Mouse (Mus musculus): Measurements from ENCODE around the gene Sbsn. TPM values are rescaled to one million over a fixed set of nuclear protein-coding genes. Genes with fewer than 3 reads are reported as not detected.

Gene Sbsn
- total and polyA plus RNA-seq, 3 experiments, result 1.5 to 5.7 (median 5.1) TPM

- DNase-seq (ENCODE audit: low spot score) (no peak), ATAC-seq (ENCODE audit: extremely low read depth, insufficient number of reproducible peaks, low FRiP score, poor library complexity, severe bottlenecking) (no peak)
- no peak overlapping the region for H3K4me3 ChIP-seq (ENCODE audit: low read depth, low read length)
- H3K4me1 ChIP-seq (ENCODE audit: insufficient read depth, low read depth, low read length), result no peaks in the 10 kb centered on the region
- TF ChIP-seq GATA1 (IDR thresholded peaks at IDR 0.05; ENCODE audit: borderline replicate concordance, low read length), result no peak
- TF ChIP-seq POLR2AphosphoS5 (IDR thresholded peaks at IDR 0.05; ENCODE audit: insufficient replicate concordance, low read depth, low read length), result no peak
- no peak for TF ChIP-seq TAL1 (conservative IDR thresholded peaks at IDR 0.05; ENCODE audit: low read depth, low read length)
- no peaks in the 10 kb centered on the region for H3K9me3 ChIP-seq (replicated peaks)
- no peaks in the 10 kb centered on the region for H3K36me3 ChIP-seq (replicated peaks)
- no peaks in the 10 kb centered on the region for H3K27me3 ChIP-seq (ENCODE audit: insufficient read depth, low read length)
Measured at GRCm38 (mm10) chr7:30791921-30792320, 40.6 kb downstream of the Sbsn start.

DNA sequence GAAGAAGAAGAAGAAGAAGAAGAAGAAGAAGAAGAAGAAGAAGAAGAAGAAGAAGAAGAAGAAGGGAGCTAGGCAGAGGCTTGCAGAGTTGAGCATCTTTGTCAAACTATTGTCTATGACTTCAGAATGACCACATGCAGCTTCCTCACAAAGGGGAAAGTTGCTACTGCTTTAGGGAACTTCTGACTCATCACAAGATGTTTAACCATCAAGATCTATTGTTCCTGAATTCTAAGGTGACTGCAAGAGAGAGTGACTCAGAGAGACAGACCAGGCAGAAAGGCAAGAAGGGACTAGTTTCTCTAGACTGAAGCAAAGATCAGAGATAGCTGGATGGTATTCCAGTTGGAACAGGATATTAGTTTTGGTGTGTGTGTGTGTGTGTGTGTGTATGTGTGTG is 43.6 kb downstream of the Sbsn start:
- H3K4me1 ChIP-seq (ENCODE audit: insufficient read depth, low read depth, low read length), result no peaks in the 10 kb centered on the region
- TF ChIP-seq POLR2AphosphoS5 (IDR thresholded peaks at IDR 0.05; ENCODE audit: insufficient replicate concordance, low read depth, low read length), result no peak
- TF ChIP-seq GATA1 (IDR thresholded peaks at IDR 0.05; ENCODE audit: borderline replicate concordance, low read length), result no peak
- no peak for TF ChIP-seq CTCF (IDR thresholded peaks at IDR 0.05; ENCODE audit: low read depth, low read length)
- TF ChIP-seq GATA2 (IDR thresholded peaks at IDR 0.05; ENCODE audit: borderline replicate concordance, low read depth, low read length), result no peak
- no peak for TF ChIP-seq TAL1 (conservative IDR thresholded peaks at IDR 0.05; ENCODE audit: low read depth, low read length)
- ATAC-seq (ENCODE audit: extremely low read depth, insufficient number of reproducible peaks, low FRiP score, poor library complexity, severe bottlenecking) (no peak), DNase-seq (ENCODE audit: low spot score) (no peak)
- no peaks in the 10 kb centered on the region for H3K9me3 ChIP-seq (replicated peaks)
- H3K27me3 ChIP-seq (ENCODE audit: insufficient read depth, low read length), result no peaks in the 10 kb centered on the region
- H3K4me3 ChIP-seq (ENCODE audit: low read depth, low read length), result no peak overlapping the region
- no peaks in the 10 kb centered on the region for H3K36me3 ChIP-seq (replicated peaks)

GRCm38 (mm10) chr7:30796790-30797189 is 45.5 kb downstream of the Sbsn start:
- Histone ChIP-seq H3K36me3 (replicated peaks) (no peaks in the 10 kb centered on the region), H3K4me3 (ENCODE audit: low read depth, low read length) (no peak overlapping the region), H3K27me3 (ENCODE audit: insufficient read depth, low read length) (no peaks in the 10 kb centered on the region), H3K4me1 (ENCODE audit: insufficient read depth, low read depth, low read length) (no peaks in the 10 kb centered on the region), H3K9me3 (replicated peaks) (peaks cover 5% of the 10 kb centered on the region; the same call in 1 of the 2 replicates)
- no peak for TF ChIP-seq POLR2AphosphoS5 (IDR thresholded peaks at IDR 0.05; ENCODE audit: insufficient replicate concordance, low read depth, low read length)
- TF ChIP-seq GATA1 (IDR thresholded peaks at IDR 0.05; ENCODE audit: borderline replicate concordance, low read length), result no peak
- no peak for TF ChIP-seq CTCF (IDR thresholded peaks at IDR 0.05; ENCODE audit: low read depth, low read length)
- no peak for TF ChIP-seq TAL1 (conservative IDR thresholded peaks at IDR 0.05; ENCODE audit: low read depth, low read length)
- no peak for TF ChIP-seq GATA2 (IDR thresholded peaks at IDR 0.05; ENCODE audit: borderline replicate concordance, low read depth, low read length)
- ATAC-seq (ENCODE audit: extremely low read depth, insufficient number of reproducible peaks, low FRiP score, poor library complexity, severe bottlenecking) (no peak), DNase-seq (ENCODE audit: low spot score) (no peak)

DNA sequence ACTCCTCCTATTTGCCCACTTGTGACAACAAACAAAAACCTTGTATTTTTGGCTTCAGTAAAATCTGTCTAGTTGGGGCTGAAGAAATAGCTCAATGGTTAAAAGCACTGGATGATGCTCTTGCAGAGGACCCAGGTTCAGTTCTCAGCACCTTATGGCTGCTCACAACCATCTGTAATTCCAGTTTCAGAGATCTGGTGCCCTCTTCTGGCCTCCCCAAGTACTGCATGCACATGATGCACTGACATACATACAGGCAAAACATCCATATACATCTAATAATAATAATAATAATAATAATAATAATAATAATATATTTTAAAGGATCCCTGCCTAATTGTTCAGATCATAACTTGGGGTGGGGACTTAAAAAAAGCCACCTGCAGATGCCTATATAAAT is 49.4 kb downstream of the Sbsn start:
- no peak for TF ChIP-seq POLR2AphosphoS5 (IDR thresholded peaks at IDR 0.05; ENCODE audit: insufficient replicate concordance, low read depth, low read length)
- no peak for TF ChIP-seq GATA1 (IDR thresholded peaks at IDR 0.05; ENCODE audit: borderline replicate concordance, low read length)
- TF ChIP-seq GATA2 (IDR thresholded peaks at IDR 0.05; ENCODE audit: borderline replicate concordance, low read depth, low read length), result no peak
- TF ChIP-seq TAL1 (conservative IDR thresholded peaks at IDR 0.05; ENCODE audit: low read depth, low read length), result no peak
- no peak for TF ChIP-seq CTCF (IDR thresholded peaks at IDR 0.05; ENCODE audit: low read depth, low read length)
- no peaks in the 10 kb centered on the region for H3K4me1 ChIP-seq (ENCODE audit: insufficient read depth, low read depth, low read length)
- no peaks in the 10 kb centered on the region for H3K27me3 ChIP-seq (ENCODE audit: insufficient read depth, low read length)
- H3K9me3 ChIP-seq (replicated peaks), result peaks cover 5% of the 10 kb centered on the region; the same call in 1 of the 2 replicates
- ATAC-seq (ENCODE audit: extremely low read depth, insufficient number of reproducible peaks, low FRiP score, poor library complexity, severe bottlenecking) (no peak), DNase-seq (ENCODE audit: low spot score) (no peak)
- H3K36me3 ChIP-seq (replicated peaks), result no peaks in the 10 kb centered on the region
- no peak overlapping the region for H3K4me3 ChIP-seq (ENCODE audit: low read depth, low read length)

GRCm38 (mm10) chr7:30803256-30803655 is 52.0 kb downstream of the Sbsn start:
- Histone ChIP-seq H3K4me3 (ENCODE audit: low read depth, low read length) (no peak overlapping the region), H3K4me1 (ENCODE audit: insufficient read depth, low read depth, low read length) (no peaks in the 10 kb centered on the region), H3K9me3 (replicated peaks) (peaks cover 5% of the 10 kb centered on the region; the same call in 1 of the 2 replicates), H3K36me3 (replicated peaks) (no peaks in the 10 kb centered on the region), H3K27me3 (ENCODE audit: insufficient read depth, low read length) (0 out of 2 replicates have a peak, but pooled peaks cover 4% of the 10 kb centered on the region)
- DNase-seq (ENCODE audit: low spot score) (no peak), ATAC-seq (ENCODE audit: extremely low read depth, insufficient number of reproducible peaks, low FRiP score, poor library complexity, severe bottlenecking) (no peak)
- TF ChIP-seq TAL1 (conservative IDR thresholded peaks at IDR 0.05; ENCODE audit: low read depth, low read length) (no peak), GATA1 (IDR thresholded peaks at IDR 0.05; ENCODE audit: borderline replicate concordance, low read length) (no peak), GATA2 (IDR thresholded peaks at IDR 0.05; ENCODE audit: borderline replicate concordance, low read depth, low read length) (no peak)

DNA sequence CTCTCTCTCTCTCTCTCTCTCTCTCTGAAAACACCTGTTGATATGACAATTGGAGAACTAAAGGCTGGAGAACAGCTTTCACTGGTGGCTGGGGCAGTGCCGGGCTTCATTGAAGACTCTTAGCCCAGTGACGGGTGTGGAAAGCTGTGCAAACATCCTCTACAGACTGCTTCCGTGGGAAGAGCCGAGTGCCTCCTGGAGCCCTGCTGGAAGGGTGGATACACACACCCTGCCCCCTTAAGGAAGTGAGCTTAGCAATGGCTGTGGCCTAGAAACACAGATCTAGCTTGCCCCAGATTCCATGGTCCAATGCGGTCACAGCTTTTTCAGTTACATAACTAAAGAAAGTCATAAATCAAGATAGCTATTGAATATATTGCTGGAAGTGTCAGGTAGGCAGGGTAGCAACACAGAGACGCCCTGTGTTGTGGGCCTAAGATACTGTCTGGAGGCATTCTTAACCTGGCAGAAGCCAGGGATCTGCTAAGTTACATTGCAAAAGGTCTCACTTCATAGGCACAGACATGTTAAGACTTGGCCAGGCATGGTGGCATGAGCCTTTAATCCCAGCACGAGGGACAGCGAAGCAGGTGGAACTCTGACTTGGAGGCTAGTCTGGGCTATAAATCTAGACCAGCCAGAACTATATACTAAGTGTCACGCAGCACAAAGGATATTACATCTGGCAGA is 52.9 kb downstream of the Sbsn start:
- ATAC-seq (ENCODE audit: extremely low read depth, insufficient number of reproducible peaks, low FRiP score, poor library complexity, severe bottlenecking) (no peak), DNase-seq (ENCODE audit: low spot score) (no peak)
- H3K9me3 ChIP-seq (replicated peaks), result peaks cover 5% of the 10 kb centered on the region; the same call in 1 of the 2 replicates
- no peaks in the 10 kb centered on the region for H3K4me1 ChIP-seq (ENCODE audit: insufficient read depth, low read depth, low read length)
- H3K36me3 ChIP-seq (replicated peaks), result no peaks in the 10 kb centered on the region
- H3K4me3 ChIP-seq (ENCODE audit: low read depth, low read length), result no peak overlapping the region
- 0 out of 2 replicates have a peak, but pooled peaks cover 6% of the 10 kb centered on the region for H3K27me3 ChIP-seq (ENCODE audit: insufficient read depth, low read length)
- TF ChIP-seq CTCF (IDR thresholded peaks at IDR 0.05; ENCODE audit: low read depth, low read length) (no peak), GATA2 (IDR thresholded peaks at IDR 0.05; ENCODE audit: borderline replicate concordance, low read depth, low read length) (no peak), TAL1 (conservative IDR thresholded peaks at IDR 0.05; ENCODE audit: low read depth, low read length) (no peak)

Other genes with a start within 250 kb of the Sbsn start
Only the 20 nearest of the 32 such genes appear.
- 133 and 142 TPM in 2 replicates for gene Kmt2b, start 162.7 kb upstream of the Sbsn start, total RNA-seq (2014; fragmentation: Nextera tagmentation)
- 9.2 and 11.3 TPM in 2 replicates for gene Kmt2b, start 162.7 kb upstream of the Sbsn start, total RNA-seq (2017)
- 97.4 and 99.2 TPM in 2 replicates for gene Kmt2b, start 162.7 kb upstream of the Sbsn start, polyA plus RNA-seq (2012)
- gene Zbtb32, start 152.6 kb upstream of the Sbsn start, total RNA-seq (2014; fragmentation: Nextera tagmentation), result not detected in 2 replicates
- gene Zbtb32, start 152.6 kb upstream of the Sbsn start, total RNA-seq (2017), result 0.05 and 0.58 TPM in 2 replicates
- 0.23 and 0.30 TPM in 2 replicates for gene Zbtb32, start 152.6 kb upstream of the Sbsn start, polyA plus RNA-seq (2012)
- gene Upk1a, start 138.6 kb upstream of the Sbsn start, total RNA-seq (2014; fragmentation: Nextera tagmentation), result 1.6 and 15.0 TPM in 2 replicates
- gene Upk1a, start 138.6 kb upstream of the Sbsn start, total RNA-seq (2017), result 0.29 and 0.82 TPM in 2 replicates
- 0.98 and 1.4 TPM in 2 replicates for gene Upk1a, start 138.6 kb upstream of the Sbsn start, polyA plus RNA-seq (2012)
- 200 and 256 TPM in 2 replicates for gene Cox6b1, start 125.3 kb upstream of the Sbsn start, total RNA-seq (2014; fragmentation: Nextera tagmentation)
- 820 and 835 TPM in 2 replicates for gene Cox6b1, start 125.3 kb upstream of the Sbsn start, total RNA-seq (2017)
- 51.7 and 147 TPM in 2 replicates for gene Cox6b1, start 125.3 kb upstream of the Sbsn start, polyA plus RNA-seq (2012)
- not detected in 2 replicates for gene Etv2, start 115.6 kb upstream of the Sbsn start, total RNA-seq (2014; fragmentation: Nextera tagmentation)
- not detected in 2 replicates for gene Etv2, start 115.6 kb upstream of the Sbsn start, total RNA-seq (2017)
- gene Etv2, start 115.6 kb upstream of the Sbsn start, polyA plus RNA-seq (2012), result not detected in 2 replicates
- 46.4 and 47.9 TPM in 2 replicates for gene Rbm42, start 101.2 kb upstream of the Sbsn start, total RNA-seq (2014; fragmentation: Nextera tagmentation)
- gene Rbm42, start 101.2 kb upstream of the Sbsn start, total RNA-seq (2017), result 42.9 and 51.9 TPM in 2 replicates
- gene Rbm42, start 101.2 kb upstream of the Sbsn start, polyA plus RNA-seq (2012), result 235 and 293 TPM in 2 replicates
- 46.7 and 58.4 TPM in 2 replicates for gene Haus5, start 86.5 kb upstream of the Sbsn start, total RNA-seq (2014; fragmentation: Nextera tagmentation)
- 24.2 and 25.5 TPM in 2 replicates for gene Haus5, start 86.5 kb upstream of the Sbsn start, total RNA-seq (2017)
- 32.2 and 40.4 TPM in 2 replicates for gene Haus5, start 86.5 kb upstream of the Sbsn start, polyA plus RNA-seq (2012)
- not detected in 2 replicates for gene Pmis2, start 79.9 kb upstream of the Sbsn start, total RNA-seq (2014; fragmentation: Nextera tagmentation)
- not detected in 2 replicates for gene Pmis2, start 79.9 kb upstream of the Sbsn start, total RNA-seq (2017)
- not detected in 2 replicates for gene Pmis2, start 79.9 kb upstream of the Sbsn start, polyA plus RNA-seq (2012)
- not detected in 2 replicates for gene 2200002J24Rik, start 52.5 kb upstream of the Sbsn start, total RNA-seq (2014; fragmentation: Nextera tagmentation)
- not detected in 2 replicates for gene 2200002J24Rik, start 52.5 kb upstream of the Sbsn start, total RNA-seq (2017)
- not detected in 2 replicates for gene 2200002J24Rik, start 52.5 kb upstream of the Sbsn start, polyA plus RNA-seq (2012)
- gene Atp4a, start 39.3 kb upstream of the Sbsn start, total RNA-seq (2014; fragmentation: Nextera tagmentation), result not detected in 2 replicates
- gene Atp4a, start 39.3 kb upstream of the Sbsn start, total RNA-seq (2017), result 0.05 and 0.06 TPM in 2 replicates
- gene Atp4a, start 39.3 kb upstream of the Sbsn start, polyA plus RNA-seq (2012), result not detected in 2 replicates
- gene Tmem147, start 21.9 kb upstream of the Sbsn start, total RNA-seq (2014; fragmentation: Nextera tagmentation), result 57.5 and 67.7 TPM in 2 replicates
- gene Tmem147, start 21.9 kb upstream of the Sbsn start, total RNA-seq (2017), result 47.5 and 54.9 TPM in 2 replicates
- gene Tmem147, start 21.9 kb upstream of the Sbsn start, polyA plus RNA-seq (2012), result 40.1 and 44.9 TPM in 2 replicates
- gene Gapdhs, start 7.8 kb upstream of the Sbsn start, total RNA-seq (2014; fragmentation: Nextera tagmentation), result not detected in 2 replicates
- gene Gapdhs, start 7.8 kb upstream of the Sbsn start, total RNA-seq (2017), result not detected in 2 replicates
- gene Gapdhs, start 7.8 kb upstream of the Sbsn start, polyA plus RNA-seq (2012), result not detected in 2 replicates
- gene Dmkn, start 12.3 kb downstream of the Sbsn start, total RNA-seq (2014; fragmentation: Nextera tagmentation), result not detected in 2 replicates
- gene Dmkn, start 12.3 kb downstream of the Sbsn start, total RNA-seq (2017), result 0.44 TPM in 1 of 2 replicates, not detected in the other
- not detected in 2 replicates for gene Dmkn, start 12.3 kb downstream of the Sbsn start, polyA plus RNA-seq (2012)
- gene Krtdap, start 36.4 kb downstream of the Sbsn start, total RNA-seq (2014; fragmentation: Nextera tagmentation), result not detected in 2 replicates
- not detected in 2 replicates for gene Krtdap, start 36.4 kb downstream of the Sbsn start, total RNA-seq (2017)
- not detected in 2 replicates for gene Krtdap, start 36.4 kb downstream of the Sbsn start, polyA plus RNA-seq (2012)
- not detected in 2 replicates for gene Ffar2, start 72.3 kb downstream of the Sbsn start, total RNA-seq (2014; fragmentation: Nextera tagmentation)
- gene Ffar2, start 72.3 kb downstream of the Sbsn start, total RNA-seq (2017), result 0.23 and 0.33 TPM in 2 replicates
- 0.31 and 0.34 TPM in 2 replicates for gene Ffar2, start 72.3 kb downstream of the Sbsn start, polyA plus RNA-seq (2012)
- not detected in 2 replicates for gene Ffar3, start 104.7 kb downstream of the Sbsn start, total RNA-seq (2014; fragmentation: Nextera tagmentation)
- gene Ffar3, start 104.7 kb downstream of the Sbsn start, total RNA-seq (2017), result 0.12 TPM in 1 of 2 replicates, not detected in the other
- not detected in 2 replicates for gene Ffar3, start 104.7 kb downstream of the Sbsn start, polyA plus RNA-seq (2012)
- gene Ffar1, start 110.1 kb downstream of the Sbsn start, total RNA-seq (2014; fragmentation: Nextera tagmentation), result not detected in 2 replicates
- gene Ffar1, start 110.1 kb downstream of the Sbsn start, total RNA-seq (2017), result 0.06 and 0.11 TPM in 2 replicates
- gene Ffar1, start 110.1 kb downstream of the Sbsn start, polyA plus RNA-seq (2012), result not detected in 2 replicates
- gene Cd22, start 128.9 kb downstream of the Sbsn start, total RNA-seq (2014; fragmentation: Nextera tagmentation), result not detected in 2 replicates
- gene Cd22, start 128.9 kb downstream of the Sbsn start, total RNA-seq (2017), result 0.22 TPM in 1 of 2 replicates, not detected in the other
- not detected in 2 replicates for gene Cd22, start 128.9 kb downstream of the Sbsn start, polyA plus RNA-seq (2012)
- gene Mag, start 163.4 kb downstream of the Sbsn start, total RNA-seq (2014; fragmentation: Nextera tagmentation), result not detected in 2 replicates
- not detected in 2 replicates for gene Mag, start 163.4 kb downstream of the Sbsn start, total RNA-seq (2017)
- gene Mag, start 163.4 kb downstream of the Sbsn start, polyA plus RNA-seq (2012), result not detected in 2 replicates
- gene Hamp2, start 173.2 kb downstream of the Sbsn start, total RNA-seq (2014; fragmentation: Nextera tagmentation), result not detected in 2 replicates
- not detected in 2 replicates for gene Hamp2, start 173.2 kb downstream of the Sbsn start, total RNA-seq (2017)
- gene Hamp2, start 173.2 kb downstream of the Sbsn start, polyA plus RNA-seq (2012), result not detected in 2 replicates

Measured in G1E (cell line).